Mouse (Mus musculus) midbrain, embryonic 14.5 days (tissue): Measurements from ENCODE around the gene Ss18l2. TPM values are rescaled to one million over a fixed set of nuclear protein-coding genes. Genes with fewer than 3 reads are reported as not detected.

ENCODE experiments used
- ATAC-seq: fragments of 200-750 bp; cut with Nextera tagmentation; 2 replicates; pipeline ENCODE4 v1.8.0; 2017; ENCODE audit warnings: moderate number of reproducible peaks, moderate library complexity; ENCODE audit not compliant: low FRiP score, low TSS enrichment
- DNase-seq: peaks from one replicate; pipeline ENCODE4 v3.0.0-alpha.2; 2015
- H3K27ac ChIP-seq: fragments of 300-500 bp; sonication (generic); replicated peaks from 2 replicates; pipeline ENCODE4 v1.5.1; 2014; ENCODE audit warnings: mild to moderate bottlenecking, low read depth, low read length, moderate library complexity
- H3K27me3 ChIP-seq: fragments of 300-500 bp; sonication (generic); 2 replicates; pipeline ENCODE4 v1.6.1; 2014; ENCODE audit warnings: low read length, control low read depth, mixed read lengths; ENCODE audit not compliant: control insufficient read depth, insufficient read depth
- H3K36me3 ChIP-seq: fragments of 300-500 bp; sonication (generic); 2 replicates; pipeline ENCODE4 v1.6.1; 2014; ENCODE audit warnings: low read length, control low read depth; ENCODE audit not compliant: control insufficient read depth, insufficient read depth
- H3K4me1 ChIP-seq: fragments of 300-500 bp; sonication (generic); 2 replicates; pipeline ENCODE4 v1.6.1; 2014; ENCODE audit warnings: mild to moderate bottlenecking, antibody characterized with exemption, low read length, control low read depth; ENCODE audit not compliant: control insufficient read depth, insufficient read depth
- H3K4me2 ChIP-seq: fragments of 300-500 bp; sonication (generic); 2 replicates; pipeline ENCODE4 v1.6.1; 2014; ENCODE audit warnings: mild to moderate bottlenecking, low read length, moderate library complexity
- H3K4me3 ChIP-seq: fragments of 300-500 bp; sonication (generic); replicated peaks from 2 replicates; pipeline ENCODE4 v1.5.1; 2014; ENCODE audit warnings: low read depth, low read length
- H3K9ac ChIP-seq: fragments of 300-500 bp; sonication (generic); replicated peaks from 2 replicates; pipeline ENCODE4 v1.6.1; 2014; ENCODE audit warnings: mild to moderate bottlenecking, low read length, moderate library complexity
- H3K9me3 ChIP-seq: fragments of 300-500 bp; sonication (generic); 2 replicates; pipeline ENCODE4 v1.6.1; 2016; ENCODE audit warnings: low read length, control low read depth, mixed read lengths; ENCODE audit not compliant: control insufficient read depth
- WGBS: fragments of 180-500 bp; shearing (Covaris S2); extraction: QIAGEN DNeasy Blood & Tissue Kit; methylation state at CpG from one replicate; pipeline ENCODE4 v1.1.7; 2014; 5-methylcytosine and 5-hydroxymethylcytosine counted together
- polyA plus RNA-seq: library from polyadenylated mRNA; unstranded; fragments of >200 nt; fragmentation: Nextera tagmentation; extraction: Ambion mirVana; gene quantifications from 2 replicates; pipeline ENCODE4 v1.2.1, GENCODE M21; 2014

Gene Ss18l2
- polyA plus RNA-seq, 1 experiment from 2014 or later: 164 TPM

GRCm38 (mm10) chr9:121673716-121674115 lies 36.4 kb upstream of the Ss18l2 start:
- Histone ChIP-seq H3K9me3 (no peaks in the 10 kb centered on the region), H3K27me3 (0 out of 2 replicates have a peak, but pooled peaks cover under 1% of the 10 kb centered on the region), H3K27ac (no peak overlapping the region), H3K4me2 (no peak overlapping the region), H3K4me3 (no peak overlapping the region), H3K9ac (no peak overlapping the region), H3K36me3 (no peaks in the 10 kb centered on the region), H3K4me1 (0 out of 2 replicates have a peak, but pooled peaks cover 5% of the 10 kb centered on the region)
- 83% methylated on average over 5 of the region's 5 CpGs for WGBS
- DNase-seq (no peak), ATAC-seq (no peak)

- no peak for ATAC-seq
Measured at GRCm38 (mm10) chr9:121675011-121675410, 35.1 kb upstream of the Ss18l2 start.

GRCm38 (mm10) chr9:121675556-121675955 lies 34.6 kb upstream of the Ss18l2 start:
- Histone ChIP-seq H3K27ac (no peak overlapping the region), H3K4me3 (no peak overlapping the region), H3K27me3 (no peaks in the 10 kb centered on the region), H3K36me3 (no peaks in the 10 kb centered on the region), H3K4me1 (no peaks in the 10 kb centered on the region), H3K4me2 (no peak overlapping the region), H3K9ac (no peak overlapping the region), H3K9me3 (no peaks in the 10 kb centered on the region)
- WGBS: 87% methylated on average over 2 of the region's 2 CpGs
- ATAC-seq (no peak), DNase-seq (no peak)

More at GRCm38 (mm10) chr9:121675011-121675410, 35.1 kb upstream of the Ss18l2 start:
- no peaks in the 10 kb centered on the region for H3K9me3 ChIP-seq
- WGBS: 87% methylated on average over 9 of the region's 9 CpGs
- no peaks in the 10 kb centered on the region for H3K36me3 ChIP-seq
- no peak overlapping the region for H3K9ac ChIP-seq
- 0 out of 2 replicates have a peak, but pooled peaks cover under 1% of the 10 kb centered on the region for H3K4me1 ChIP-seq
- no peak overlapping the region for H3K4me2 ChIP-seq
- no peak for DNase-seq
- H3K4me3 ChIP-seq: no peak overlapping the region
- no peak overlapping the region for H3K27ac ChIP-seq
- H3K27me3 ChIP-seq: no peaks in the 10 kb centered on the region

- Histone ChIP-seq H3K9me3 (no peaks in the 10 kb centered on the region), H3K9ac (no peak overlapping the region), H3K27me3 (no peaks in the 10 kb centered on the region), H3K27ac (no peak overlapping the region), H3K36me3 (peaks cover 9% of the 10 kb centered on the region), H3K4me2 (no peak overlapping the region), H3K4me3 (no peak overlapping the region), H3K4me1 (no peaks in the 10 kb centered on the region)
- ATAC-seq: no peak
- WGBS: 85% methylated on average over 4 of the region's 4 CpGs
- no peak for DNase-seq
Measured at GRCm38 (mm10) chr9:121677069-121677468, 33.1 kb upstream of the Ss18l2 start.

GRCm38 (mm10) chr9:121677476-121677875 lies 32.7 kb upstream of the Ss18l2 start:
- Histone ChIP-seq H3K27ac (no peak overlapping the region), H3K4me3 (no peak overlapping the region), H3K4me2 (no peak overlapping the region), H3K36me3 (peaks cover 13% of the 10 kb centered on the region), H3K9ac (no peak overlapping the region), H3K27me3 (no peaks in the 10 kb centered on the region), H3K4me1 (no peaks in the 10 kb centered on the region), H3K9me3 (no peaks in the 10 kb centered on the region)
- DNase-seq (no peak), ATAC-seq (no peak)
- WGBS: 83% methylated on average over 8 of the region's 8 CpGs

- no peak overlapping the region for H3K27ac ChIP-seq
- H3K4me2 ChIP-seq: no peak overlapping the region
- DNase-seq: peak; percentile 80
- 21% methylated on average over 6 of the region's 6 CpGs for WGBS
- peaks cover 32% of the 10 kb centered on the region for H3K36me3 ChIP-seq
- no peaks in the 10 kb centered on the region for H3K9me3 ChIP-seq
- H3K4me3 ChIP-seq: no peak overlapping the region
- no peaks in the 10 kb centered on the region for H3K27me3 ChIP-seq
- ATAC-seq: peak; percentile 62; the same call in 1 of the 2 replicates
- no peaks in the 10 kb centered on the region for H3K4me1 ChIP-seq
- H3K9ac ChIP-seq: no peak overlapping the region
Measured at GRCm38 (mm10) chr9:121679549-121679948, 30.6 kb upstream of the Ss18l2 start.

GRCm38 (mm10) chr9:121681191-121681590 lies 28.9 kb upstream of the Ss18l2 start:
- Histone ChIP-seq H3K9ac (no peak overlapping the region), H3K27me3 (no peaks in the 10 kb centered on the region), H3K9me3 (no peaks in the 10 kb centered on the region), H3K4me3 (no peak overlapping the region), H3K27ac (no peak overlapping the region), H3K4me1 (no peaks in the 10 kb centered on the region), H3K36me3 (peaks cover 45% of the 10 kb centered on the region), H3K4me2 (no peak overlapping the region)
- WGBS: 85% methylated on average over 8 of the region's 8 CpGs
- DNase-seq (no peak), ATAC-seq (no peak)

GRCm38 (mm10) chr9:121682037-121682680 lies 28.0 kb upstream of the Ss18l2 start:
- DNase-seq: no peak
- Histone ChIP-seq H3K36me3 (peaks cover 47% of the 10 kb centered on the region), H3K27me3 (no peaks in the 10 kb centered on the region), H3K4me1 (no peaks in the 10 kb centered on the region), H3K9ac (no peak overlapping the region), H3K4me2 (no peak overlapping the region), H3K27ac (no peak overlapping the region), H3K9me3 (no peaks in the 10 kb centered on the region), H3K4me3 (no peak overlapping the region)
- ATAC-seq: no peak
- 82% methylated on average over 18 of the region's 18 CpGs for WGBS

GRCm38 (mm10) chr9:121684702-121685101 lies 25.4 kb upstream of the Ss18l2 start:
- Histone ChIP-seq H3K4me3 (no peak overlapping the region), H3K4me1 (peaks cover 5% of the 10 kb centered on the region), H3K27me3 (no peaks in the 10 kb centered on the region), H3K4me2 (no peak overlapping the region), H3K9me3 (no peaks in the 10 kb centered on the region), H3K9ac (no peak overlapping the region), H3K27ac (no peak overlapping the region), H3K36me3 (peaks cover 64% of the 10 kb centered on the region)
- 78% methylated on average over 7 of the region's 7 CpGs for WGBS
- DNase-seq (no peak), ATAC-seq (no peak)
